Mouse (Mus musculus) thymus, postnatal 14 days (tissue): ENCODE data around the gene Fshr.

Experiments
- DNase-seq: peaks from one replicate; pipeline ENCODE4 v3.0.0; 2021

Fshr gene

GRCm38 (mm10) chr17:89032981-89033380, 167.5 kb downstream of the Fshr start:
- no peak for DNase-seq

DNA sequence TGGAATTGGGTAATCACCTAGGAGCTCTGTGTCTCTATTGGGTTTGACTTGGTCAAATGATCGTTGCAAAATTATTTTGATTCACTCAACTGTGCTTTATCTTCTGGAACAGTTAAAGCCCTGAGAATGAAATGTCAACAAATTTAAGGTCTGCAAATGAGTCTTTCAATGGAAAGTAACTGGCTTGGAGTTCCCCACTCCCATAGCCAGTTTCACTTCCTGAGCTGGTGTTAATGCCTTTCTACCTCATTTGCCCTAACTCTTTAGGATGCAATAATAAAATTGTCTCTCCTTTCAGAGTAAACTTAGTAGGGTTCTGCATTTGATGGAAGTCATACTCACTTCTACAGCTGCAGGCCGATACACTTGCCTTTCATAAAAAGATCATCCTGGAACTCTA, 181.0 kb downstream of the Fshr start:
- no peak for DNase-seq

GRCm38 (mm10) chr17:89017002-89017401, 183.5 kb downstream of the Fshr start:
- no peak for DNase-seq

GRCm38 (mm10) chr17:89013691-89014090, 186.8 kb downstream of the Fshr start:
- no peak for DNase-seq

GRCm38 (mm10) chr17:89009117-89009516, 191.4 kb downstream of the Fshr start:
- no peak for DNase-seq

- no peak for DNase-seq
Observed at GRCm38 (mm10) chr17:89008680-89009079, 191.8 kb downstream of the Fshr start.

DNA sequence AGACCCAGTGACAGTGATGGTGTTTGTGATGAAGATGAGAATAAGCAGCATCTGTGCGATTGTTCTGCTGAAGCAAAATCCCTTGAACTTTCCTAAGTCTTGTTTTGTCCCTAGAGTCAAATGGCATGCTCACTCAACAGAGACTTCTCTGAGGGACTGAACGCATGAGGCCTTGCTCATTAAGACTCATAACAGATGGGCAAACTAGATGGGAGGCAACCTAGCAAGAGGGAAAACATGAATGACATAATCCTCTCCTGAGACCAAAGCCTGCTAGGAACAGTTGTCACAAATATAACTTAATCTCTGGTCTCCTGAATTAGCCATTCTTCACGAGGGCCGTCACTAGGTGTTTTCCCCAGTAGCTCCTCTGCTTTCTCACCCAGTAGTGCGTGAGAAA, 194.5 kb downstream of the Fshr start:
- DNase-seq, result no peak

GRCm38 (mm10) chr17:88999907-89000306, 200.6 kb downstream of the Fshr start:
- DNase-seq, result no peak

DNA sequence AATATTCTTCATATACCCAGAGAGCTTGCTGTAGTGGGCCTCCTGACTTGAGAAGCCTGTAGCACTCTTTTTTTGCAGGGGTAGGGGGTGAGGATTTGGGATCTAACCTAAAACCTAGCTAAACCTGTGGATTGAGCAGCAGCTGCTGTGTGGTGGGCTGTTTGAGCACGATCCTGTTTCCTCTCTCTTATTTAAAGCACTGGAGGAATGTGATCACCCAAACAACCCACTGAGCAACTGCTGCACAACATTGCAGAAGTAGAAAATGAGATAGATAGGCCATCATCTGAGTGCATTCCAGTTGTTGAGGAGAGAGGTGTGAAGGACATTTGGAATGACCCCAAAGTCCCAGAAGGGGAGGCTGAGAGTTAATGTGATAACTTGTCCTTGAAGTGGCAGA, 202.2 kb downstream of the Fshr start:
- DNase-seq, result no peak

DNA sequence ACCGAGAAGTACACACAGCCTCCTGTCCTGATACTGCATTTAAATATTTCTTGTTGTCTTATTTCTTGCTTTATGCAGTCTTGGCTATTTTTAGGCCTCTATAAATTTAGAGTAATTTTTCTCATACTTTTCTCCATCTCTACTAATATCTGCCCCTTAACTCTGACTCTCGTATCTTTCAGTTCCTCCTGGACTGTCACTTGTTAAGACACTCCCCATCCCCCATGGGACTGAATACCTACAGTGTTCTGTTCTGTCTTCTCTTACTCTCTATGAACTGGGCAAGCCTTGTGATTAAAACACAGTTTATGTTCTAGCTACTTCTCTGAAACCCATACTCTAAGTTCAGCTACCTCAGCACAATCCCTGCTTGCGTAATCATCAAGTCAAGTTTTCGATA, 209.2 kb downstream of the Fshr start:
- no peak for DNase-seq

GRCm38 (mm10) chr17:88980708-88981355, 219.6 kb downstream of the Fshr start:
- no peak for DNase-seq

GRCm38 (mm10) chr17:88974538-88974937, 225.9 kb downstream of the Fshr start:
- DNase-seq, result no peak

DNA sequence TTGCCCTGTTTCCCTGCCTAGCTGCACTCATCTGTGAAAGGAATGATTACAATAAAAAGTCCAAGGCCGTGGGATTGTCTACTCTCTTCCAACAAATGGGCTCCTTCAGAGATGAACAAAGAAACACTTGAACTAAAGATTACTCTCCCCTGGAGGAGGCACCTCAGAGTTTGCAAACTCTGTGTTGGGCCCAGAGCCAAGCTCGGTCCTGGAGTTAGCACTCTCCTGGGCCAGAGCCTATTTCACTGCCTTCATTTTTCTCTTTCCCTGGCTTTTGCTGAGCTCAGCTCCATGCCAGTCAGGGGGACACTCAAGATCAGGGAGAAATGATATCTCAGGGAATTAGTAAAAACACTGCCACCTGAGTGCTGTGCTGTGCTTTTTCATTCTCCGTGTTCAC, 234.4 kb downstream of the Fshr start:
- DNase-seq, result no peak

DNA sequence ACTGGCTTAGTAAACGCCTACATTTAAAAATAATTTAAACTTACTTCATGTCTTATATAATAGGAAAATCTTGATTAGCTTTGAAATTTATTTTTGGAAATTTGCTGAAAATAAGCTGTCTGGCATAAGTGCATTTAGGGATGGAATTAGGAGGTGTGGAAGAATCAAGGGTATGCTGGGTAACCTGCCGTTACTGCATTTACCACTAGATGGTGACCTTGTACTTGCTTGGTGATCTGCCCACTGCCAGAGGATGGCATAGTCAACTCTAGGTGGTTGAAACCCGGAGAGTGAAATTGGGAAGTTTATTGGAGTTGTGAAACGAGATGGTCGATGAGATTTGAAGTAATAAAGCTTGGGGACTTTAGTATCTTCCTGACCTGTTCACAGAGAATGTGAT, 246.5 kb downstream of the Fshr start:
- no peak for DNase-seq

DNA sequence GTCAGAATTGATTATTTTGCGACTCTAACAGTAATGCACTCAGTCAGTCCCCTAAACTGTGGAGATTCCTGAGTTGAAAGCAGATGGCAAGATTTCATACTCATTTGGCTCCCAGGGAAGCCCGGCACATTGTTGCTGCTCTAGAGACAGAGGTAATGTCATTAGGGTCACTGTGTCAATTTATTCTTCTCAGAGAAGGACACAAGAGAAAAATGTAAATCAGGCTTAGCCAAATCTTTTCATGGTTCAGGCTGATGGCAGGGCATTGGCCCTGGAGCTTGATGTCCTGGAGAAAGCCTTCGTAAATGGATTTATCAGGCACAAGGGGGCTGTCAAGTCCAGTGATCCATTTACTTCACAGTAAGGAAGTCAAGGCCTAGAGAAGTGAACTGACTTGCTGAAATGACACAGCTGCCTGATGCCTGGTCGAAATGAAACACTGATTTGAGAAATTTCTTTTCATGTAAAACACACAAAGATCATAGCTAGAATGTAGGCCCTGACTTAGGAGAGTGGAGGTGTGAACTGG, 262.3 kb downstream of the Fshr start:
- no peak for DNase-seq

DNA sequence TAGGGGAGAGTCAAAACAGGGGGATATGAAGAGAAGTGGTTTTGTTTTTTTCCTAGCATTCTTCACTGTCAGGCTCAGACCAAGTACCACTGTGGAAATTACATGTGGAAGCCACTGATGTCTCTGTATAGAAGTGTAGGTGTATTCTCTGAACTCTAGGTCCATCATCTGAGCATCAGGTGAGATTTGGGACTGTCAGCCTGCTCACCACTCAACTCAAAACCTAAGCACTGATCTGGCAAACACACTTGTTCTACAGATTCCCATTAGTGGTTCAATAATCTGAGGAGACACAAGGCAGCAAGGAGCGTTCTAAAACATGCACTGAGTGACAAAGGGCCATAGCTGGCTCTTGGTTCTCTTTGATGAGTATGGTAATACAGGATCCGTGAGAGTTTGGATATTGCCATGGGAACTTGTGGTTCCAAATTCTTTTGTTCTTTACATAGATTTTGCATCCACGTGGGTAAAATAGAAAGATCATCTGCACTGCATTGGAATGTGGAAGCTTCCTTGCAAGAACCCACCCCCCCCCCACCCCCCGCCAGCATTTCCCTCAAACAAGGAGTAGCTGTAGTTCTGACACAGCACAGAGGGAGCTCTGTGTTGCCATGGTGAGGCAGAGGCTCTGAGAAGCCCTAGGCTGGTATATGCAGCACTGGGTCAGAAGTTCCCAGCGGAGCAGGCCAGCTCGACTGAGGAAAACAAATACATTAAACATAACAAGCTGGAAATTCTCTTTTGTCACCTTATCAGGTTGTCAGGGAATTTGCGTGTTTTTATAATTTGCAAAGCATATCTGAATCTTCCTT, 262.9 kb downstream of the Fshr start:
- no peak for DNase-seq

DNA sequence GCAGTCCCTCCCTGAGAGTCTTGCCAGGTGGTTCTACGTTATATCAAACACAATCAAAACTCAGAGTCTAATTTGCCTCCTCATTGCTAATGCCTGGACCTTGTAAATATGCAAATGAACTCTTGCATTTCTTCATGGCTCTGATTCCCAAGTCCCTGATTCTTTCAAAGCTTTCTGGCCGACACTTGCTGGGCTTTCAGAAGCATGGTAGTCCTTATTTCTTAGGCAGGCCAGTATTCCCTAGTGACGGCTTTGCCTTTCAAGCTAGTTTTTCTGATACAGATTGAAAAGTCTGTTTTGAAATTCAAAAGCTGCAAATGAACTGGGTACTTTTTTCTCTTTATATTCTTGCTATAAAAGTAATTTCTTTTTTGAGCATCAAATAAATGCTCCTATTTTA, 263.5 kb downstream of the Fshr start:
- no peak for DNase-seq
